Mouse (Mus musculus) mature B cell (primary cell): ENCODE results near the gene Sun2.

Experiments used
- in situ Hi-C: fragments of 300-500 bp; cut with MboI; formaldehyde crosslinking; loops from 2 replicates; pipeline ENCODE4 v1.14.3; 2019

Sun2 gene

GRCm38 (mm10) chr15:79687175-79687574 is 55.2 kb downstream of the Sun2 start:
- in situ Hi-C loops, result no loop called here

DNA sequence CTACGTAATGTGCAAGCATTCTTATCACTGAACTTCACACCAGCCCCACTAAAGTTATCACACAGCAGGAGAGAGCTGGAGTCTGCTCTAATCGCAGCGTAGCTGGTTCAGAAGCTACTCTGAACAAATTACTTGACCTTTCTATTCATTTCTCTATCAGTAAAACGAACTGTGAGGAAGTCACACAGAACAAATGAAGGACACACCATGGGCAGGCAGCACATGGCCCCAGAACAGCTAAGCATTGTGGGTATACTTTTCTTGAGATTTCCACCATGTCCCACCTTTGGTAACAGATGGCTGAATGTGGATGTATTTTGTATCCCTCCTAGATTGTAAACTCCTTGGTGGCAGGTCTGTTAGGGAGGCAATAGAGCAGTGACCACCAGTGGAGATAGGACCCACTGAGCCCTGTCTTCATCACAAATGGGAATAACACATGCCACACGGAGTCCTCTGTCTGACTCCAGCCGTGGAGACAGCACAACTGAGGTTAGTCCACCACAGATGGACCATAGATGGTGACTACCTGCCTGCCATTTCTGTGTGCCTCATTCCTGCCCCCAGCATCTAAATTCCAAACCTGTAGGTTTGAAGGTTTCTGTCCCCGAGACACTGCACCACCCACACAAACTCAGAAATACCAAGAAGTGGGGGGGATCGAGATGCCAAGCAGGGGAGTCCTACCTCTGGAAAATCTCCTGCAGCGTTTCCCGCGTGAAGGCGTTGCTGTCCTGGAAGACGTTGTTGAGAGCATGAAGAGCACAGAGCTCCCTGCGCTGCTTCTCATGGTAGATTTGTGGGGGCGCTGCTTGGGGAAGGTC is 56.1 kb downstream of the Sun2 start:
- in situ Hi-C loops, result no loop called here

DNA sequence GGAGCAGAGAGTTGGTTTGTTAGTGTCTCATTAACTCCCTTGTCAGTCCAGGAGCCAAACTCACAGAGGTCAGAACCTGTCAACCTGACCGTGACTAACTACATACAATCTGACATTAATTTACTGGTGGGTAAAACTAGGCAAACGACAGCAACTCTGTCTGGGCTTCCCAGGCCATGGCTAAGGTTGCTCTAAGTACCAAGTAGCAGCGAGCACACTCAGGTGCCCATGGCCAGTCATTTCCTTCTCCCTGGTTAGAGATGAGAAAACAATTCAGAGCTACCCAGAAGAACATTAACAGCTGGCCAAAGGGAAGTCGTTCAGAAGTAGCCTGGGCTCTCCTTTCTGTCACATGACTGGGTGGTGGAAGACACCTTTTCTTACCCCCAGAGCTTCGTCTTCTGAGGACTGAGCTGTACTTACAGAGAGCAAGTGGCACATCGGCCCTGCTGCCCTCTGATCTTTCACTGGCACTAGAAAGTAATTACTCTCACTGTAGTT is 57.1 kb downstream of the Sun2 start:
- in situ Hi-C loops, result no loop called here

DNA sequence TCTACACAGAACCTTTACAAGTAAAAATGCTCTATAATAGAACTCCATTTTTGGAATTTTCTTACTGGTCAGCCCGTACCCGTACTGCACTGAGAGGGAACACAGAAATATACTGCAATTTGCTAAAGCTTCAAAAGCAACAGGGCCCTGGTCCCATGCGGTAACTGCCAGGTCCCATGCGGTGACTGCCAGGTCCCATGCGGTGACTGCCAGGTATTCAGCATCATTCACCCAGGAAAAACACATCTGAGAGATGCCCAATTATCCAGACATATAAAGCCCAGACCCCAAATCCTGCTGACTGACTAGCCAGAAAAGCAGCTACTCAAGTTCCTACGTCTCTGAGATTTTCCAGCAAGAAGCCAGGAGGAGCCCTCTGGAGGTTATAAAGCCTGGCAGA is 57.7 kb downstream of the Sun2 start:
- in situ Hi-C loops, result no loop called here

DNA sequence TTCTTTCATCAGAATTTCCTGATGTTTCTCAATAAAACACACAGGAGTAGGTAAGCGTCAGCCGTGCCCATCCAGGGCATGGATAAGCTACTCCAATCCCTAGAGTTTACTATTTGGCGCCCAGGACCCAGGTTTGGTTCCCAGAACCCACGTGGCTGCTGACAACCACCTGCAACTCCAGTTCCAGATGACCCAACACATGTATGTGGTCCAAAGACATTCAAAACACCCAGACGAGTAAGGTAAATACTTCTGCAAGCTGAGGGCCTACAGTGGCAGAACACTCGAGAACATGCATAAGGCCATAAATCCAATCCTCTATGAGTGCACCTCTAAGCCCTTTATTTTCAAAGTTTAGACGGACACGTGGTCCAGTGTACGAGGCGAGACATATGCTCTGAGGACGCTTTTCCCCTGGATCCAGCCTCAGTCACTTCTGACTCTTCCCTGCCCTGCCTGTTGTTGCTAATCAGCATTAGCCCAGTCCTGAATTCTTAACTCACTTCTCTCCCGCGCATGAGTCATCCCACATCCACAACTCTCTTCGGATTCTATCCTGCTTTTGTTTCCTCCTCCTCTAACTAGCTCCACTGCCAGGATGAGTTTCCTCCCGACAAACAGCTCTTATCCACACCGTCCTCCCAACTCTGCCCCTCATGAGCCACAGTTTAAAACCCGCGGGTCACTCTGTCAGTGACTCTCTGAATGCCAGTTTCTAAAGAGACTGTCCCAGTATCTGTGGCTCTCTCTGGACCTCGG is 58.5 kb downstream of the Sun2 start:
- in situ Hi-C loops, result no loop called here

GRCm38 (mm10) chr15:79683146-79683545 is 59.2 kb downstream of the Sun2 start:
- in situ Hi-C loops, result no loop called here

DNA sequence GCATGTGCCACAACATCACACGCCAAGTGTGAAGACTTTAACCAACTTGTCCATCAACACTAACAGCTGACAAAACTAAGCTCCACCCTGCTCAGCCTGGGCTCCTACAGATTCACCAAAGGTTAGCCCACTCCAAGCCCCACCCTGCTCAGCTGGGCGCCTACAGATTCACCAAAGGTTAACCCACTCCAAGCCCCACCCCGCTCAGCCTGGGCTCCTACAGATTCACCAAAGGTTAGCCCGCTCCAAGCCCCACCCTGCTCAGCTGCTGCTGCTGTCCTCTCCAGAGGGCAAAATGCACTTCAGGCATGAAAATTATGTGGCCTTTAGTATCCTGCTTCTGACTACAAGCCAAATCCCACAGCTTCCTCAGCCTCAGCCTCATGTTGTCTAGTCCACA is 60.4 kb downstream of the Sun2 start:
- in situ Hi-C loops, result no loop called here

GRCm38 (mm10) chr15:79677936-79678335 is 64.4 kb downstream of the Sun2 start:
- in situ Hi-C loops, result no loop called here
